Mouse (Mus musculus) monocyte, adult 59 days (primary cell): ENCODE measurements around the gene Ube3c. TPM values are rescaled to one million over a fixed set of nuclear protein-coding genes. Genes with fewer than 3 reads are reported as not detected.

Experiments
- total RNA-seq, 2 experiments: library from RNA; stranded (reverse); gene quantifications; one replicate each; pipeline ENCODE4 v1.2.4; 2023

Ube3c gene
- 10 to 100 TPM; 25.6 to 25.7 TPM for total RNA-seq

DNA sequence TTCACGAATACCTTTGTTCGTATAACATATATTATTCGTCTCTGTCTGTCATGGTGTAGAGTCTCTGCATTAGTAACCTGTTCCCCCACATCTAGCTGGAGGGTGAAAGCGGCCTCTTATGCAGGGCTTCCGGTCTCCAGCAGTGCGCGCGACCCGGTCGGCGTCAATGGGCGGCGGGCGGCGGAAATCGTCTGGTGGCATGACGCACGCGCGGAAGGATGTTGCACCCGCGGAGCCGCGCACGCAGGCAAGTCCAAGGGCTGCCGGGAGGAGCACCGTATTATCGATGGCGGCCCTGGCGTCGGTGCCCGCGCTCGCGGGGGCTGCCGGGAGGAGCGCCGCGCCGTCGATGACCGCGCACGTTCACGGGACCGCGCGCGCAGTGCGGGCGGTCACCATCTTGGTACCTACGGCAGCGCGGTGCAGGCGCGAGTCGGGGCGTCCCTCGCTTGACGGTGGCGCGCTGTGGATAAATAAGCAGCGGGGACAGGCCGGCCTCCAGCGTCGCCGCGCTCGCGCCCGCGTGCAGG lies at the start of gene Ube3c:
Ube3c (plus strand) TSS at position 395 of the 530 bp plus-strand sequence.

Other genes with a start within 250 kb of the Ube3c start
- 1 to 10 TPM; 1.4 to 4.1 TPM for gene Lmbr1, start 190.9 kb upstream of the Ube3c start, total RNA-seq
- 10 to 100 TPM; 11.2 to 22.1 TPM for gene Nom1, start 134.6 kb upstream of the Ube3c start, total RNA-seq
- not detected for gene Mnx1, start 90.8 kb upstream of the Ube3c start, total RNA-seq
- 100 to 1,000 TPM; 163 to 230 TPM for gene Dnajb6, start 166.4 kb downstream of the Ube3c start, total RNA-seq
- gene Gm5129, start 166.7 kb downstream of the Ube3c start, total RNA-seq, result 1 to 10 TPM; 6.1 to 6.5 TPM